Mouse (Mus musculus) erythroblast, embryonic 14.5 days (primary cell): ENCODE measurements around the gene Smim17. TPM values are rescaled to one million over a fixed set of nuclear protein-coding genes. Genes with fewer than 3 reads are reported as not detected.
"Not testable (repeated sequence)": the region's sequence is repeated elsewhere in the genome, so short reads cannot be mapped to it uniquely, and the experiment has no call there.

ENCODE experiments used
- H3K27me3 ChIP-seq: 2 replicates; pipeline ENCODE4 v1.6.1; 2012; ENCODE audit warnings: inconsistent platforms; ENCODE audit not compliant: control insufficient read depth
- H3K36me3 ChIP-seq: 2 replicates; pipeline ENCODE4 v1.6.1; 2012; ENCODE audit warnings: mild to moderate bottlenecking, inconsistent platforms; ENCODE audit not compliant: control insufficient read depth
- H3K4me1 ChIP-seq: 2 replicates; pipeline ENCODE4 v1.6.1; 2012; ENCODE audit warnings: inconsistent platforms; ENCODE audit not compliant: control insufficient read depth
- H3K4me3 ChIP-seq: replicated peaks from 2 replicates; pipeline ENCODE3; 2012; ENCODE audit warnings: moderate library complexity, mild to moderate bottlenecking, inconsistent platforms
- H3K9me3 ChIP-seq: 2 replicates; pipeline ENCODE4 v1.6.1; 2012; ENCODE audit warnings: low read length, inconsistent platforms, mixed read lengths; ENCODE audit not compliant: control insufficient read depth
- GATA1 ChIP-seq: IDR thresholded peaks from 2 replicates; pipeline ENCODE4 v1.6.1; 2012; ENCODE audit warnings: low read length, inconsistent platforms, mixed read lengths
- TAL1 ChIP-seq: IDR thresholded peaks from 3 replicates; pipeline ENCODE4 v1.6.1; 2012; ENCODE audit warnings: low read length, inconsistent platforms, mixed read lengths
- polyA plus RNA-seq: library from polyadenylated mRNA; stranded (reverse); fragments of >175 nt; gene quantifications from 2 replicates; pipeline ENCODE4 v1.2.3, GENCODE M21; 2012

Smim17 gene
- polyA plus RNA-seq, 1 experiment: not detected

GRCm38 (mm10) chr7:6455868-6456267 is 57.4 kb downstream of the Smim17 start, which contains the start of gene Olfr1336:
Gene Olfr1336 (plus strand): TSS chr7:6456168.
- Histone ChIP-seq H3K36me3 (no peaks in the 10 kb centered on the region), H3K27me3 (no peaks in the 10 kb centered on the region), H3K4me1 (no peaks in the 10 kb centered on the region), H3K4me3 (no peak within 1 kb of the TSS), H3K9me3 (peaks cover 3% of the 10 kb centered on the region)
- TF ChIP-seq GATA1 (no peak), TAL1 (no peak)

- Histone ChIP-seq H3K36me3 (no peaks in the 10 kb centered on the region), H3K4me3 (no peak overlapping the region), H3K27me3 (no peaks in the 10 kb centered on the region), H3K4me1 (no peaks in the 10 kb centered on the region), H3K9me3 (peaks cover 7% of the 10 kb centered on the region)
- TF ChIP-seq GATA1 (no peak), TAL1 (no peak)
Observed at GRCm38 (mm10) chr7:6456399-6456798, 57.9 kb downstream of the Smim17 start.

- H3K36me3 ChIP-seq: no peaks in the 10 kb centered on the region
- no peaks in the 10 kb centered on the region for H3K9me3 ChIP-seq
- TF ChIP-seq TAL1: no peak
- no peaks in the 10 kb centered on the region for H3K4me1 ChIP-seq
- no peaks in the 10 kb centered on the region for H3K27me3 ChIP-seq
- no peak within 1 kb of the TSS for H3K4me3 ChIP-seq
Observed at GRCm38 (mm10) chr7:6466951-6467350, 68.4 kb downstream of the Smim17 start, which contains the start of gene Olfr1346. Gene Olfr1346 (plus strand): TSS chr7:6467101.

GRCm38 (mm10) chr7:6477633-6478032 is 79.1 kb downstream of the Smim17 start:
- not testable (repeated sequence) for H3K4me3 ChIP-seq, H3K36me3 ChIP-seq, H3K4me1 ChIP-seq, H3K27me3 ChIP-seq, H3K9me3 ChIP-seq

Other genes with a start within 250 kb of the Smim17 start
- 0.85 and 2.6 TPM in 2 replicates for gene Zfp787, start 242.7 kb upstream of the Smim17 start, polyA plus RNA-seq
- gene Zfp444, start 226.5 kb upstream of the Smim17 start, polyA plus RNA-seq: 1.7 and 1.8 TPM in 2 replicates
- gene Galp, start 201.6 kb upstream of the Smim17 start, polyA plus RNA-seq: not detected in 2 replicates
- gene Zscan5b, start 176.4 kb upstream of the Smim17 start, polyA plus RNA-seq: not detected in 2 replicates
- not detected in 2 replicates for gene Epp13, start 146.0 kb upstream of the Smim17 start, polyA plus RNA-seq
- gene Zfp667, start 112.1 kb upstream of the Smim17 start, polyA plus RNA-seq: 0.06 and 0.07 TPM in 2 replicates
- 0.02 TPM in 1 of 2 replicates, not detected in the other for gene Zfp583, start 67.4 kb upstream of the Smim17 start, polyA plus RNA-seq
- not detected in 2 replicates for gene Gm3854, start 55.0 kb upstream of the Smim17 start, polyA plus RNA-seq
- gene Zfp78, start 35.4 kb upstream of the Smim17 start, polyA plus RNA-seq: not detected in 2 replicates
- 0.01 TPM in 1 of 2 replicates, not detected in the other for gene Zfp28, start 15.4 kb upstream of the Smim17 start, polyA plus RNA-seq
- not detected in 2 replicates for gene Gm20715, start 11.6 kb downstream of the Smim17 start, polyA plus RNA-seq
- not detected in 2 replicates for gene Olfr1344, start 40.0 kb downstream of the Smim17 start, polyA plus RNA-seq
- 0.01 TPM in 1 of 2 replicates, not detected in the other for gene Olfr1336, start 57.5 kb downstream of the Smim17 start, polyA plus RNA-seq
- not detected in 2 replicates for gene Olfr1346, start 68.4 kb downstream of the Smim17 start, polyA plus RNA-seq
- not detected in 2 replicates for gene Olfr5, start 88.2 kb downstream of the Smim17 start, polyA plus RNA-seq
- not detected in 2 replicates for gene Olfr1347, start 101.0 kb downstream of the Smim17 start, polyA plus RNA-seq
- gene Olfr1348, start 110.0 kb downstream of the Smim17 start, polyA plus RNA-seq: not detected in 2 replicates
- not detected in 2 replicates for gene Olfr1349, start 124.2 kb downstream of the Smim17 start, polyA plus RNA-seq
- gene Olfr1350, start 166.1 kb downstream of the Smim17 start, polyA plus RNA-seq: not detected in 2 replicates